28 mouse cellular contexts compared by ENCODE assay signal in the genomic region with DNA sequence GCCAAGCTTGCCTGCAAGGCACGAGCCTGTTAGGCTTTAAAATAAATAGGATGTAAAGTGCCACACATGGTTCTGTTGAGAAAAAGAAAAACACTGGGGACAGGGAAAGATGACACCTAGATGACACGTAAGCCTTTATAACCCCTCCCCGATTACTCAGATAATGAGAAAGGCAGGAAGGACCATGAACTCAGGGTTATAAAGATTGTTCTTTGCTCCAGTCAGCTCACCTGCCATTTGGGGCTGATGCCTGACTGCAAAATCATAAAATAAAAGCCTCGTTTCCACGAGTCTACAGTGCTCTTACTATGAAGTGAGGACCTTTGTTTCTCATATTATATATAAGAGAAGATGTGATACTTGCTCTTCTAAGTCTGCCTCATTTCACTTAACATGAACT.
"Had no signal": no experiment of that assay in that cellular context is flagged by ENCODE, and none has a peak within 500 bp of the region (broad histone marks: within the 10 kb centered on the region; RNA-seq: fewer than 3 reads in every experiment).

No protein-coding gene starts in this region.

- H3K36me3 ChIP-seq: embryonic facial prominence, embryonic 12.5 days; embryonic facial prominence, embryonic 13.5 days; embryonic facial prominence, embryonic 15.5 days; forebrain, embryonic 10.5 days; forebrain, embryonic 12.5 days; forebrain, embryonic 15.5 days had no signal

- H3K9me3 ChIP-seq: embryonic facial prominence, embryonic 12.5 days; embryonic facial prominence, embryonic 13.5 days; embryonic facial prominence, embryonic 15.5 days; forebrain, embryonic 10.5 days; forebrain, embryonic 12.5 days; forebrain, embryonic 13.5 days; forebrain, embryonic 15.5 days had no signal

- H3K27ac ChIP-seq: embryonic facial prominence, embryonic 12.5 days; embryonic facial prominence, embryonic 13.5 days; embryonic facial prominence, embryonic 15.5 days; forebrain, embryonic 10.5 days; forebrain, embryonic 12.5 days; forebrain, embryonic 13.5 days; forebrain, embryonic 15.5 days; gastrocnemius, adult 2 months had no signal

- H3K4me2 ChIP-seq: embryonic facial prominence, embryonic 12.5 days; embryonic facial prominence, embryonic 13.5 days; embryonic facial prominence, embryonic 15.5 days; forebrain, embryonic 12.5 days; forebrain, embryonic 13.5 days; forebrain, embryonic 15.5 days had no signal

- ATAC-seq: forebrain, embryonic 13.5 days; forebrain, embryonic 14.5 days; forebrain, embryonic 15.5 days; forebrain, embryonic 16.5 days; forebrain, postnatal 0 days had no signal

- H3K9ac ChIP-seq: embryonic facial prominence, embryonic 12.5 days; embryonic facial prominence, embryonic 13.5 days; embryonic facial prominence, embryonic 15.5 days; forebrain, embryonic 12.5 days; forebrain, embryonic 13.5 days; forebrain, embryonic 15.5 days; forebrain, postnatal 0 days had no signal

- H3K4me3 ChIP-seq: embryonic facial prominence, embryonic 12.5 days; embryonic facial prominence, embryonic 13.5 days; embryonic facial prominence, embryonic 15.5 days; erythroblast, embryonic 14.5 days; forebrain, embryonic 10.5 days; forebrain, embryonic 12.5 days; forebrain, embryonic 13.5 days; forebrain, embryonic 15.5 days; gastrocnemius, adult 2 months had no signal

- H3K4me1 ChIP-seq: embryonic facial prominence, embryonic 12.5 days; embryonic facial prominence, embryonic 13.5 days; embryonic facial prominence, embryonic 15.5 days; forebrain, embryonic 10.5 days; forebrain, embryonic 12.5 days; forebrain, embryonic 13.5 days; forebrain, embryonic 15.5 days had no signal

- H3K27me3 ChIP-seq: embryonic facial prominence, embryonic 12.5 days; embryonic facial prominence, embryonic 13.5 days; embryonic facial prominence, embryonic 15.5 days; forebrain, embryonic 12.5 days; forebrain, embryonic 13.5 days; forebrain, embryonic 15.5 days had no signal

- DNase-seq: cerebellum, adult 18-20 months; cerebellum, adult 2 months; cerebellum, adult 8-10 months; cerebellum, adult 9-10 months; cerebellum, adult 9-11 months; cerebellum, postnatal 10 days; cerebellum, postnatal 14 days; cerebellum, postnatal 25 days; cerebellum, postnatal 36 days; embryo, embryonic 11 days; forebrain, postnatal 0 days; gastrocnemius, adult 2 months; gastrocnemius, postnatal 10 days; gastrocnemius, postnatal 14 days; gastrocnemius, postnatal 25 days; gastrocnemius, postnatal 36 days; heart, adult 11 months; heart, adult 18-20 months had no signal
